Mouse (Mus musculus) adrenal gland, adult 18-20 months (tissue): ENCODE data around the gene Smad6. TPM values are rescaled to one million over a fixed set of nuclear protein-coding genes. Genes with fewer than 3 reads are reported as not detected.

Experiments
- DNase-seq, 2 experiments: peaks; one replicate each; pipeline ENCODE4 v3.0.0; 2021 to 2022; ENCODE audit warnings: low spot score in 2 of 2
- total RNA-seq, 2 experiments: library from RNA; stranded (reverse); gene quantifications; 1 replicate in 1 of 2; 2 replicates in 1 of 2; pipeline ENCODE4 v1.2.3; 2021

The Smad6 gene
- total RNA-seq, 2 experiments from 2014 or later = 5.4 to 5.5 TPM

- DNase-seq = no peak
Observed at GRCm38 (mm10) chr9:63989641-63990040, 32.2 kb downstream of the Smad6 start.

GRCm38 (mm10) chr9:63989214-63989613 lies 32.6 kb downstream of the Smad6 start:
- no peak for DNase-seq

- DNase-seq = no peak
Observed at GRCm38 (mm10) chr9:63985125-63985524, 36.7 kb downstream of the Smad6 start.

GRCm38 (mm10) chr9:63982937-63983632 lies 38.8 kb downstream of the Smad6 start:
- DNase-seq = no peak

GRCm38 (mm10) chr9:63981912-63982311 lies 39.9 kb downstream of the Smad6 start:
- no peak for DNase-seq

GRCm38 (mm10) chr9:63981371-63981770 lies 40.5 kb downstream of the Smad6 start:
- no peak for DNase-seq

- no peak for DNase-seq
Observed at GRCm38 (mm10) chr9:63980179-63981086, 41.4 kb downstream of the Smad6 start.

GRCm38 (mm10) chr9:63979275-63979674 lies 42.6 kb downstream of the Smad6 start:
- no peak for DNase-seq

GRCm38 (mm10) chr9:63978682-63979081 lies 43.2 kb downstream of the Smad6 start:
- no peak for DNase-seq

- no peak for DNase-seq
Observed at GRCm38 (mm10) chr9:63975996-63976395, 45.9 kb downstream of the Smad6 start.

GRCm38 (mm10) chr9:63974258-63975023 lies 47.4 kb downstream of the Smad6 start:
- no peak for DNase-seq

- no peak for DNase-seq
Observed at GRCm38 (mm10) chr9:63973662-63974190, 48.1 kb downstream of the Smad6 start.

GRCm38 (mm10) chr9:63972576-63973290 lies 49.1 kb downstream of the Smad6 start:
- no peak for DNase-seq

- no peak for DNase-seq
Observed at GRCm38 (mm10) chr9:63971557-63971956, 50.3 kb downstream of the Smad6 start.

- DNase-seq = no peak
Observed at GRCm38 (mm10) chr9:63970836-63971235, 51.0 kb downstream of the Smad6 start.

GRCm38 (mm10) chr9:63970388-63970787 lies 51.5 kb downstream of the Smad6 start:
- DNase-seq = no peak

GRCm38 (mm10) chr9:63969467-63969866 lies 52.4 kb downstream of the Smad6 start:
- DNase-seq = no peak

GRCm38 (mm10) chr9:63968592-63968991 lies 53.3 kb downstream of the Smad6 start:
- DNase-seq = peak; percentile 67 to 79

GRCm38 (mm10) chr9:63967408-63968172 lies 54.3 kb downstream of the Smad6 start:
- DNase-seq = no peak

GRCm38 (mm10) chr9:63965579-63965981 lies 56.3 kb downstream of the Smad6 start:
- no peak for DNase-seq
